Mouse (Mus musculus) liver, embryonic 16.5 days (tissue): ENCODE results near the gene Aldh1a2. TPM values are rescaled to one million over a fixed set of nuclear protein-coding genes. Genes with fewer than 3 reads are reported as not detected.

ENCODE experiments used
- ATAC-seq: fragments of 200-750 bp; cut with Nextera tagmentation; 2 replicates; pipeline ENCODE4 v1.8.0; 2017; ENCODE audit warnings: low read depth, mild to moderate bottlenecking, moderate number of reproducible peaks, moderate library complexity
- H3K27ac ChIP-seq: fragments of 300-500 bp; sonication (generic); 2 replicates; pipeline ENCODE4 v1.5.1; 2014; ENCODE audit warnings: mild to moderate bottlenecking, low read length
- H3K27me3 ChIP-seq: fragments of 300-500 bp; sonication (generic); 2 replicates; pipeline ENCODE4 v1.6.1; 2014; ENCODE audit warnings: low read depth, low read length, mixed read lengths; ENCODE audit not compliant: control insufficient read depth, insufficient read depth
- H3K36me3 ChIP-seq: fragments of 300-500 bp; sonication (generic); 2 replicates; pipeline ENCODE4 v1.6.1; 2014; ENCODE audit warnings: mild to moderate bottlenecking; ENCODE audit not compliant: control insufficient read depth, insufficient read depth
- H3K4me1 ChIP-seq: fragments of 300-500 bp; sonication (generic); 2 replicates; pipeline ENCODE4 v1.6.1; 2014; ENCODE audit warnings: low read depth, low read length, mixed read lengths; ENCODE audit not compliant: control insufficient read depth
- H3K4me2 ChIP-seq: fragments of 300-500 bp; sonication (generic); 2 replicates; pipeline ENCODE4 v1.6.1; 2014; ENCODE audit warnings: low read depth, low read length, mixed read lengths
- H3K4me3 ChIP-seq: fragments of 300-500 bp; sonication (generic); 2 replicates; pipeline ENCODE4 v1.5.1; 2014; ENCODE audit warnings: low read depth, mild to moderate bottlenecking, low read length
- H3K9ac ChIP-seq: fragments of 300-500 bp; sonication (generic); 2 replicates; pipeline ENCODE4 v1.6.1; 2014; ENCODE audit warnings: low read depth, low read length
- H3K9me3 ChIP-seq: fragments of 300-500 bp; sonication (generic); replicated peaks from 2 replicates; pipeline ENCODE4 v1.6.1; 2016; ENCODE audit warnings: low read length; ENCODE audit not compliant: control insufficient read depth
- WGBS: fragments of 180-500 bp; shearing (Covaris S2); extraction: QIAGEN DNeasy Blood & Tissue Kit; methylation state at CpG from one replicate; pipeline ENCODE4 v1.1.7; 2014; ENCODE audit not compliant: insufficient replicate concordance; 5-methylcytosine and 5-hydroxymethylcytosine counted together
- polyA plus RNA-seq: library from polyadenylated mRNA; unstranded; fragments of >200 nt; fragmentation: Nextera tagmentation; extraction: Ambion mirVana; gene quantifications from 2 replicates; pipeline ENCODE4 v1.2.1, GENCODE M21; 2015

Aldh1a2 gene
- polyA plus RNA-seq, 1 experiment from 2014 or later, result 1.6 TPM

DNA sequence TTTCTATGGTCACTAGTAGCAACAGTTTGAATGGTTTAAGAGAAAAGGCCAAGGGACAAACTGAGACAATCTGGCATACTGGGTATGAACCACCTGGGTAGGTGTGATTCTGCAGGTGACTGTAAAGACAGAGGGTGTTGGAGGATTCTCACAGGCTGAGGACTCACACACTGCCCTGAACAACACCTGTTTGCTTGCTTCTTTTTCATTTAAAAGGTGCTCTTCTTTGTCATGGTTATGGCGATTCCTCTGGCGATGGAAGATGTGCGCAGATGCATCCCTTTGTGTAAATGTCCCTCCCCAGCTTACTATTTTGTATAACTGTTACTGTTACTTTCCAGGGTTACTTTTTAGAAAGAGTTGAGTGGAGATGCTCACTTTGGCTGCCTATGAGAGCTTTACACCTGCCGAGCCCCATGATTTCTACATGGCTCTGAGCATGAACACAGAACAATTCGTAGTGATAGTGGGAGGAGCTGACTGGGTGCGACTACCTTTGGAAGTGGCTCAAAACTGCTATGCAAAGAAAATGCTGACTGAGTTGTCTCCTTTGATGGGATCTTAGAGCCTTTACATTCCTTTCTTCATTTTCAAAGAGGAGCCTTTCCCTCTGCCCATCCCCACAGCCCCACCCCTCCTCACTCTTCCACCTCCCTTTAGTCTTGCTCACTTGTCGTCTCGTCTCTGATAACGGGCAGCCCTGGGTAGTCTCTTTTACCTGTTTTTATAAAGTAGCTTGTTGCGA lies 11.8 kb downstream of the Aldh1a2 start:
- Histone ChIP-seq H3K27ac (no peak overlapping the region), H3K4me1 (no peaks in the 10 kb centered on the region), H3K4me2 (no peak overlapping the region), H3K27me3 (peaks cover 9% of the 10 kb centered on the region), H3K4me3 (no peak overlapping the region), H3K9me3 (no peaks in the 10 kb centered on the region), H3K36me3 (no peaks in the 10 kb centered on the region), H3K9ac (no peak overlapping the region)
- 40% methylated on average over 10 of the region's 10 CpGs for WGBS
- no peak for ATAC-seq

DNA sequence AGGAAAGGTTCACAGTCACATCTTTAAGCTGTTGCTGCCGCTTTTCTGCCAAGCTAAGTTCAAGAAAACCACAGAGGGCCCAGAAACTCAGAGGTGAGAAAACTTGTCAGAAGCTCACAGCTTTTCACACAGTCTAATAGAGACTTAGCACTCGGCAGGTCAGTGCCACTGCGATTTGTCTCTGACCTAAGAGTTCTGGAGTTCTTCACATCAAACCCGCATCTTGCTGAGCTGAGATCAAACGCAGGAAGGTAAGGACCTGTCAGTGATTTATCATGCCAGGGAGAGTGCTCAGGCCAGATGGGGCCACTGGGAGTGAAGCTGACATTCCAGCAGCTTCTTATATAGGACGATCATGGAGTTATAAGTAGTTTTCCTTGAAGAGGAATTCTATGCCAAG lies 14.4 kb downstream of the Aldh1a2 start:
- ATAC-seq, result no peak
- H3K9ac ChIP-seq, result no peak overlapping the region
- WGBS, result 16% methylated on average over 6 of the region's 6 CpGs
- no peaks in the 10 kb centered on the region for H3K4me1 ChIP-seq
- H3K27me3 ChIP-seq, result peaks cover 9% of the 10 kb centered on the region
- no peak overlapping the region for H3K4me3 ChIP-seq
- H3K27ac ChIP-seq, result no peak overlapping the region
- no peak overlapping the region for H3K4me2 ChIP-seq
- H3K36me3 ChIP-seq, result no peaks in the 10 kb centered on the region
- no peaks in the 10 kb centered on the region for H3K9me3 ChIP-seq

DNA sequence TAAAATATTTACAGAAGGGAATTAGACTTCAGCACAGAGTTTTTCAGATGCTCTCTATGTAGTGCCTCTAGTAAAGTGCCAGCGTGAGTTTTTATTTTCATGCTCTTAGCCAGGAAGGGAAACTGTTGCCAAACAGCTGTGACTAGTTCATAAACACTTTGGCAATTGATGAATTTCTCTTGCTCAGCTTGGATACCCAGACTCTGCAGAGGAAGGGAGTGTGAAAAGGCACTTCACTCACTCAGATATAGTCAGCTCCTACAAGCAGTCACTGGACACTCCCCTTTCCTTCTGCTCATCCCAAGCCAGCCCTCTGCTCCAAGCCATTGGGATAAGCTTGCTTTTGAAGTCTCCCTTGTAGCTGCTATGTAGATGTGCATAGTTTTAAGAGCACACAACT lies 21.0 kb downstream of the Aldh1a2 start:
- H3K27ac ChIP-seq, result no peak overlapping the region
- no peaks in the 10 kb centered on the region for H3K4me1 ChIP-seq
- no peak for ATAC-seq
- H3K27me3 ChIP-seq, result no peaks in the 10 kb centered on the region
- H3K4me2 ChIP-seq, result no peak overlapping the region
- H3K4me3 ChIP-seq, result no peak overlapping the region
- H3K36me3 ChIP-seq, result no peaks in the 10 kb centered on the region
- 65% methylated on average over 1 of the region's 1 CpGs for WGBS
- no peaks in the 10 kb centered on the region for H3K9me3 ChIP-seq
- H3K9ac ChIP-seq, result no peak overlapping the region

DNA sequence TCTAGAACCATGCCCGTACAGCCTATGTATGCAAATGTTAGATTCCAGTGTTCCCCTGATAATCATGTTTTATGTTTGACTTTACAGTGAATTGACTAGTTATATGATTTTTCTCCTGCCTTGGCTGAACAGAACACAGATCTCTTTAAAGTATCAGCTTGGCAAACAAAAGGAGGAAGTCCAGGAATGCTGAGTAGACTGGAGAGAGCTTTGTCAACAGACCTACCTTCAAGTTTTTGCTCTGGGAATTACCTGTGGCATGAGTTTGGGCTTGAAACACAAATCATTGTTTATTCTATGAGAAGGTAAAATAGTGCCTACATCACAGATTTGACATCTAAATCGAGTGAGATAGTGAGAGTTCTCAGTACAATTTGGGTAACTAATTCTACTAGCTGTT lies 24.3 kb downstream of the Aldh1a2 start:
- Histone ChIP-seq H3K4me1 (no peaks in the 10 kb centered on the region), H3K27ac (no peak overlapping the region), H3K36me3 (no peaks in the 10 kb centered on the region), H3K9me3 (no peaks in the 10 kb centered on the region), H3K27me3 (no peaks in the 10 kb centered on the region), H3K9ac (no peak overlapping the region), H3K4me2 (no peak overlapping the region), H3K4me3 (no peak overlapping the region)
- ATAC-seq, result no peak
- 41% methylated on average over 2 of the region's 2 CpGs for WGBS

DNA sequence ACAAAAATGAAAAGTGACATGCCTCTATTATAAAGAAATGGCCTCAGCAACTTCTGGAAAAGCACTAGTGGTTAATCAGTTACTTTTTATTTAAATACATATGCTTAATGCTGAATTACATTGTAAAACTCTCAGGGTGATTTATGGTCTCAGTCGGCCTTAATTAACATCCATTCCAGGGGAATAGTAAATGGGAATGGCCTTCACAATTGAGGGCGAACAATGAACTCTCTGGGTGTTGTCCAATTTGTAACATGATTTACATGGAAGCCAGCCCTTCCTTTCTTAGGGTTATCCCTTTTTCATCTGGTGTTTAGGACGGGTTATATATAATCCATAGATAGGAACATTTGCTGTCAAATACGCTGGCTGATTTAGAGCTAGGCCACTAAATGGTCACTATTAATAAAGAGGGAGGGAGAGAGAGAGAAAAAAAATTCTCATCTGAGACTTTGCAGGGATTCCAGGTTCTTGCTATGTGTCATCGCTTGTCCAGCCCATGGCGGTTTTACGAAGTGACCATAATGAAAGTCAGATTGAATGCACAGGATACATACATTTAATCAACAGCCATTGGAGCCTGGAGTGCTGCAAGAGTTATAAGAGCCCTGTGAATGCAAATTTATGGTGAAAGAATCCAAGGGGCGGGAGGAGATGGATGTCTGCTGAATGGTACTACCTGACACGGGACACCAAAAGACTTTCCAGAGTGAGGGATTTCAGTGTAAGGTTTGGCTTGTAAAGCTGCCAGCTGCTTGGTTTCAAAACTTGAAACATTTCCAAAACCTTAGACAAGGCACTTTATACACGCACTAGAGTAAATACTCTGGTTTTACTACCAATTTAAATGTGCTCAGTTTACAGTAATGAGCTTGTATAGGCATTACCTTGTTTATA lies 26.2 kb downstream of the Aldh1a2 start:
- H3K4me1 ChIP-seq, result no peaks in the 10 kb centered on the region
- H3K27me3 ChIP-seq, result no peaks in the 10 kb centered on the region
- no peaks in the 10 kb centered on the region for H3K36me3 ChIP-seq
- H3K4me3 ChIP-seq, result no peak overlapping the region
- WGBS, result 54% methylated on average over 10 of the region's 10 CpGs
- H3K27ac ChIP-seq, result no peak overlapping the region
- no peak for ATAC-seq
- no peak overlapping the region for H3K4me2 ChIP-seq
- H3K9me3 ChIP-seq, result no peaks in the 10 kb centered on the region
- H3K9ac ChIP-seq, result no peak overlapping the region

DNA sequence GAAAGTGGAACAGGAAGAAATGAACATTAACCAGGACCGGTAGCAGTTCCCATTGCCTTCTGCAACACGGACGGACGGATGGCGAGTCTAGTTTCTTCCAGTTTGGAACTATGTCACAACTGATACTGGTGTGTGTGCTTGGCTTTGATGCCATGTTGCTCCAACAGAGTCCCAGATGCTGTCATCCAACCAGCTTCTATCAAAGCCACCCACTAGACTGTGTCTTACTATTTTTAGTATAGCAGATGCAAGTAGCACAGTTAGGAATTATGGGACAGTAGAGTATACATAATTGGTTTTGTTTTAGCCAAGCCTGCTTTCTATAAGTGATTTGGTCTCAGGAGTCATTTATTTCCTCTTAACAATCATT lies 26.8 kb downstream of the Aldh1a2 start:
- H3K27me3 ChIP-seq, result no peaks in the 10 kb centered on the region
- H3K4me3 ChIP-seq, result no peak overlapping the region
- WGBS, result 76% methylated on average over 5 of the region's 5 CpGs
- H3K9ac ChIP-seq, result no peak overlapping the region
- H3K4me2 ChIP-seq, result no peak overlapping the region
- no peaks in the 10 kb centered on the region for H3K9me3 ChIP-seq
- ATAC-seq, result no peak
- H3K4me1 ChIP-seq, result no peaks in the 10 kb centered on the region
- no peak overlapping the region for H3K27ac ChIP-seq
- H3K36me3 ChIP-seq, result no peaks in the 10 kb centered on the region

DNA sequence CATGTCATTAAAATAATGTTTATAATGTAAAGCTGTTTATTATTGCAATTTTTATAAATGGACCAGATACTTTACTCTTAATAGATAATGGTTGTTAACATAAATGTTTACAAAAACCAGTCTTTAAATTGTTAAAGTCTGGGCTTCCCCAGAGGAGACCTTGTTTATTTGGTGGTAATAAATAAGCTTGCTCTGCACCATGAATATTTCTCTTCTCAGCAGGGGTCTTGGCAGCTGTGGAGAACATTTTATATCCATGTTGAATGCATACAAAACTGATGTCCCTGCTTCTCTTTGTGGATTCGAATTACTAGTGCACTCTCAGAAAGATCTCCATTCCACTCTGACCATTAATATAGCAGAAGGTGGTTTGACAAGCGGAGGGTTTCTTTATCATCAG lies 38.8 kb downstream of the Aldh1a2 start:
- H3K9ac ChIP-seq, result no peak overlapping the region
- WGBS, result 57% methylated on average over 2 of the region's 2 CpGs
- no peaks in the 10 kb centered on the region for H3K9me3 ChIP-seq
- no peaks in the 10 kb centered on the region for H3K4me1 ChIP-seq
- no peaks in the 10 kb centered on the region for H3K36me3 ChIP-seq
- ATAC-seq, result no peak
- H3K27ac ChIP-seq, result no peak overlapping the region
- H3K4me3 ChIP-seq, result no peak overlapping the region
- H3K27me3 ChIP-seq, result no peaks in the 10 kb centered on the region; the same call in 1 of the 2 replicates
- H3K4me2 ChIP-seq, result no peak overlapping the region

DNA sequence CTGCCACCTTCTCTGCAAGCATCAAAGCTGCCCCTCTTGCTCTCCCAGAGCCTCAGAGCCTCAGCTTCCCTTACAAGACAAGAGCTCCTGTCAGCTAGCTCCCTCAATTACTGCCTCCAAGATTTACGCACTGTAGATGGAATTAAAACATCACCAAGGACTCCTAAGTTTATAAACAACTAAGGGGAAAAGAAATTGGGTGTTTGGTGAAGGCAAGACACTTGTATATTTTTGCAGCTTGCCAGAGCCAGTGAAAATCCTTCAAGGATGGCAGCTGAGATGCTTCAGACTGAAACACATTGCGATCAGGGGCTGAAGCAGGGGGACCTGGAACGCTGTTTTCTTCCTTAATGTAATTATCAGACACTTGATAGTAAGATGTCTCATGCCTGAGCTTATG lies 47.1 kb downstream of the Aldh1a2 start:
- Histone ChIP-seq H3K9ac (no peak overlapping the region), H3K36me3 (no peaks in the 10 kb centered on the region), H3K4me3 (no peak overlapping the region), H3K9me3 (no peaks in the 10 kb centered on the region), H3K4me2 (no peak overlapping the region), H3K27ac (no peak overlapping the region), H3K27me3 (no peaks in the 10 kb centered on the region), H3K4me1 (no peaks in the 10 kb centered on the region)
- WGBS, result 46% methylated on average over 3 of the region's 3 CpGs
- no peak for ATAC-seq

DNA sequence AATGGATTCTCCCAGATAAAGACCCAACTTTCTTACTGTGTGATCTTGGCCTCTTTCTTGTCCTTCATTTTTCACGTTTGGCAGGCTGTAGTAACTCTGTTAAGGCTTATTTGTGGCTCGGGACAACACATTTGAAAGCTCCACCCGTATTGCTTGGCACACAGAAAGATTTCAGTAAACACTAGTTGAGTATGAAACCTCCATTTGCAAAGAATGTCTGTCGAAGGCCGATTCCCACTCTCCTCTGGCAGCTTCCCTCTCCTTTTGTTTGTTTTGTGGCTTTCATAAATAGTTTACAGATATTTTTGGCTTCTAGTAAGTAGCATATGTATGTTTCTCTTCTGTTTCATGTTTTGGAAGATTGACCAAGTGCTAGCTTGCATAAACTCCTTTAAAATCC lies 54.1 kb downstream of the Aldh1a2 start:
- Histone ChIP-seq H3K4me3 (no peak overlapping the region), H3K27ac (no peak overlapping the region), H3K36me3 (no peaks in the 10 kb centered on the region), H3K9me3 (no peaks in the 10 kb centered on the region), H3K9ac (no peak overlapping the region), H3K4me2 (no peak overlapping the region), H3K4me1 (no peaks in the 10 kb centered on the region), H3K27me3 (no peaks in the 10 kb centered on the region)
- no peak for ATAC-seq
- 48% methylated on average over 5 of the region's 5 CpGs for WGBS
